Mouse (Mus musculus) spleen, adult 18-20 months (tissue): ENCODE results near the gene Stat5a.

Source experiments
- DNase-seq, 2 experiments: peaks; one replicate each; pipeline ENCODE4 v3.0.0; 2022; ENCODE audit warnings: mixed read lengths in 2 of 2

Stat5a gene

GRCm38 (mm10) chr11:100863141-100863540 lies 4.0 kb downstream of the Stat5a start:
- no peak for DNase-seq

GRCm38 (mm10) chr11:100865618-100866017 lies 6.5 kb downstream of the Stat5a start:
- DNase-seq, result no peak

GRCm38 (mm10) chr11:100870256-100870967 lies 11.3 kb downstream of the Stat5a start:
- no peak for DNase-seq

- no peak for DNase-seq
These were observed 11.8 kb downstream of the Stat5a start for GRCm38 (mm10) chr11:100870968-100871350.

- DNase-seq, result no peak
These were observed 16.6 kb downstream of the Stat5a start for GRCm38 (mm10) chr11:100875761-100876160.

- DNase-seq, result no peak
These were observed 20.3 kb downstream of the Stat5a start for GRCm38 (mm10) chr11:100879321-100880078.

GRCm38 (mm10) chr11:100883640-100884039 lies 24.5 kb downstream of the Stat5a start:
- no peak for DNase-seq

- DNase-seq, result no peak
These were observed 26.3 kb downstream of the Stat5a start for GRCm38 (mm10) chr11:100885472-100885871.

GRCm38 (mm10) chr11:100886188-100886740 lies 27.1 kb downstream of the Stat5a start:
- no peak for DNase-seq

- no peak for DNase-seq
These were observed 28.1 kb downstream of the Stat5a start for GRCm38 (mm10) chr11:100887236-100887635.

- no peak for DNase-seq
These were observed 28.6 kb downstream of the Stat5a start for GRCm38 (mm10) chr11:100887764-100888163.

- no peak for DNase-seq
These were observed 29.2 kb downstream of the Stat5a start for GRCm38 (mm10) chr11:100888348-100888820.

GRCm38 (mm10) chr11:100890481-100890880 lies 31.3 kb downstream of the Stat5a start:
- no peak for DNase-seq

- no peak for DNase-seq
These were observed 32.3 kb downstream of the Stat5a start for GRCm38 (mm10) chr11:100891256-100892123.

GRCm38 (mm10) chr11:100892435-100892834 lies 33.3 kb downstream of the Stat5a start:
- no peak for DNase-seq

GRCm38 (mm10) chr11:100893482-100893881 lies 34.3 kb downstream of the Stat5a start:
- peak; percentile 76 to 86 for DNase-seq

GRCm38 (mm10) chr11:100894146-100894918 lies 35.2 kb downstream of the Stat5a start:
- no peak for DNase-seq

- DNase-seq, result no peak
These were observed 36.9 kb downstream of the Stat5a start for GRCm38 (mm10) chr11:100896078-100896477.

- DNase-seq, result no peak
These were observed 38.4 kb downstream of the Stat5a start for GRCm38 (mm10) chr11:100897294-100898231.

- no peak for DNase-seq
These were observed 39.5 kb downstream of the Stat5a start for GRCm38 (mm10) chr11:100898441-100899199.
